10 mouse cellular contexts compared by ENCODE assay signal in the genomic region with DNA sequence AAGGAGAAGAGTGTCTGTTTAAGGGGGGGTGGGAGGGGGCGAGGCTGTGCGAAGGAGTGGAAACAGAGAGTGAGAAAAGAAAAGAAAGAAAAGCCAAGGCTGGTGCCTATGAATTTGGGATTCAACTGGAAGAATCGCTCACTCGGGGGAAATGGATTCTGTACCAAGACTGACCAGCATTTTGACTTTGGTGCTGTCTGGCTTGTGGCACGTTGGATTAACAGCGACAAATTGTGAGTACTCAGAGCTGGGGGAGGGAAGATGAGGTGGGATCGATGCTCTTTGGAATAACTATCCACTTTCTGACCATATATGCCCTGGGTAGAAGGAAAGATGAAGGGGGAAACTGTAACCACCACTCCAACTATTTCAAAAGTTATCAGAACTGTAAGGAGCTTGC. TPM values are rescaled to one million over a fixed set of nuclear protein-coding genes. Genes with fewer than 3 reads are reported as not detected.
DNase-seq lines count a peak whose midpoint lies in the region; ATAC-seq and TF ChIP-seq lines count a peak whose summit lies in the region.
"Had no signal": no experiment of that assay in that cellular context is flagged by ENCODE, and none has a peak within 500 bp of the region (broad histone marks: within the 10 kb centered on the region; RNA-seq: fewer than 3 reads in every experiment).

Gene Cntnap5b (plus strand): TSS at position 152 of the 400 bp plus-strand sequence.

- H3K9ac ChIP-seq in forebrain, embryonic 11.5 days (ENCODE audit: low read length) = no peak within 1 kb of the TSS
- H3K9ac ChIP-seq in hindbrain, postnatal 0 days (replicated peaks; ENCODE audit: low read length) = peak within 1 kb of the TSS; percentile 24; the same call in 1 of the 2 replicates
- peak within 1 kb of the TSS; percentile 48 for H3K9ac ChIP-seq in midbrain, embryonic 14.5 days (replicated peaks; ENCODE audit: low read length)

- no peaks in the 10 kb centered on the region for H3K4me1 ChIP-seq in forebrain, embryonic 11.5 days (replicated peaks; ENCODE audit: control insufficient read depth, insufficient read depth, low read length)
- H3K4me1 ChIP-seq in hindbrain, postnatal 0 days (ENCODE audit: insufficient read depth, low read length) = no peaks in the 10 kb centered on the region
- H3K4me1 ChIP-seq in midbrain, embryonic 14.5 days (ENCODE audit: control insufficient read depth, insufficient read depth, low read length) = no peaks in the 10 kb centered on the region

- no peaks in the 10 kb centered on the region for H3K27me3 ChIP-seq in forebrain, embryonic 11.5 days (ENCODE audit: control insufficient read depth, insufficient read depth, low read length)
- no peaks in the 10 kb centered on the region for H3K27me3 ChIP-seq in hindbrain, postnatal 0 days (ENCODE audit: insufficient read depth, low read length)
- no peaks in the 10 kb centered on the region for H3K27me3 ChIP-seq in midbrain, embryonic 14.5 days (ENCODE audit: control insufficient read depth, insufficient read depth, low read length)

- peak in 1 of 2 experiments; percentile 12 for DNase-seq in layer of hippocampus, adult 18-20 months (ENCODE audit: low spot score in 2 of 2)
- no peak for DNase-seq in layer of hippocampus, adult 11-12 months (ENCODE audit: low spot score)
- DNase-seq in forebrain, embryonic 11.5 days (ENCODE audit: low spot score) = no peak
- DNase-seq in hindbrain, postnatal 0 days (ENCODE audit: low spot score) = no peak
- DNase-seq in midbrain, embryonic 14.5 days = peak; percentile 33
- DNase-seq in urinary bladder, postnatal 4 days (ENCODE audit: low spot score in 2 of 2) = no peak
- DNase-seq in kidney, postnatal 36 days = no peak
- no peak for DNase-seq in adrenal gland, postnatal 4 days (ENCODE audit: low spot score in 2 of 2)

- peak; percentile 19; the same call in 1 of the 2 replicates for ATAC-seq in forebrain, embryonic 11.5 days (replicated peaks; ENCODE audit: low FRiP score)
- ATAC-seq in hindbrain, postnatal 0 days = peak; percentile 53
- ATAC-seq in midbrain, embryonic 14.5 days (ENCODE audit: low FRiP score, low TSS enrichment) = no peak

- WGBS in forebrain, embryonic 11.5 days = 25% methylated on average over 7 of the region's 7 CpGs
- 26% methylated on average over 7 of the region's 7 CpGs for WGBS in hindbrain, postnatal 0 days
- WGBS in midbrain, embryonic 14.5 days = 24% methylated on average over 7 of the region's 7 CpGs

- H3K27ac ChIP-seq in forebrain, embryonic 11.5 days (ENCODE audit: low read depth, low read length) = no peak within 1 kb of the TSS
- no peak within 1 kb of the TSS for H3K27ac ChIP-seq in hindbrain, postnatal 0 days
- H3K27ac ChIP-seq in midbrain, embryonic 14.5 days (replicated peaks; ENCODE audit: low read depth, low read length) = 0 out of 2 replicates have a peak within 1 kb of the TSS, but pooled peaks have one; percentile 20

- peak within 1 kb of the TSS; percentile 14; the same call in 1 of the 2 replicates for H3K4me3 ChIP-seq in forebrain, embryonic 11.5 days (ENCODE audit: low read depth, low read length)
- peak within 1 kb of the TSS; percentile 45 for H3K4me3 ChIP-seq in hindbrain, postnatal 0 days (ENCODE audit: low read length)
- peak within 1 kb of the TSS; percentile 43 for H3K4me3 ChIP-seq in midbrain, embryonic 14.5 days (replicated peaks; ENCODE audit: low read depth, low read length)

- H3K36me3 ChIP-seq in forebrain, embryonic 11.5 days (ENCODE audit: control insufficient read depth, insufficient read depth, low read length) = no peaks in the 10 kb centered on the region
- no peaks in the 10 kb centered on the region for H3K36me3 ChIP-seq in hindbrain, postnatal 0 days (ENCODE audit: insufficient read depth, low read length)
- H3K36me3 ChIP-seq in midbrain, embryonic 14.5 days (ENCODE audit: control insufficient read depth, insufficient read depth, low read length) = no peaks in the 10 kb centered on the region

- H3K4me2 ChIP-seq in forebrain, embryonic 11.5 days (ENCODE audit: low read depth, low read length, severe bottlenecking) = peak within 1 kb of the TSS; percentile 40; the same call in 1 of the 2 replicates
- H3K4me2 ChIP-seq in hindbrain, postnatal 0 days (ENCODE audit: low read depth, low read length) = peak within 1 kb of the TSS; percentile 59
- peak within 1 kb of the TSS; percentile 65 for H3K4me2 ChIP-seq in midbrain, embryonic 14.5 days (ENCODE audit: low read length)

- TF ChIP-seq CTCF in hindbrain, postnatal 0 days (IDR thresholded peaks at IDR 0.05; ENCODE audit: low read depth) = no peak

- H3K9me3 ChIP-seq in forebrain, embryonic 11.5 days (ENCODE audit: control insufficient read depth, low read length) = no peaks in the 10 kb centered on the region
- no peaks in the 10 kb centered on the region for H3K9me3 ChIP-seq in hindbrain, postnatal 0 days (ENCODE audit: low read length)
- H3K9me3 ChIP-seq in midbrain, embryonic 14.5 days (ENCODE audit: control insufficient read depth, low read length) = no peaks in the 10 kb centered on the region

RNA-seq across cellular contexts. Expression of gene Cntnap5b, which starts in this region (rescaled TPM):
- total RNA-seq in layer of hippocampus, adult 18-20 months (2021) = 10 to 100 TPM; 19.5 to 19.6 TPM
- polyA plus RNA-seq in forebrain, embryonic 11.5 days (2014; fragmentation: Nextera tagmentation; extraction: Ambion mirVana) = 0.15 and 0.25 TPM in 2 replicates
- total RNA-seq in hindbrain, postnatal 0 days (2014; rRNA removed) = 16.1 and 16.5 TPM in 2 replicates
- 2.7 and 3.1 TPM in 2 replicates for polyA plus RNA-seq in hindbrain, postnatal 0 days (2015; fragmentation: Nextera tagmentation; extraction: Ambion mirVana)
- 3.7 TPM in 2 replicates for polyA plus RNA-seq in midbrain, embryonic 14.5 days (2014; fragmentation: Nextera tagmentation; extraction: Ambion mirVana)
- total RNA-seq in adrenal gland, postnatal 4 days (2021) = 1 to 10 TPM; 1.8 to 2.2 TPM
- total RNA-seq: granulocyte monocyte progenitor cell, adult 5-6 weeks had no signal
- polyA plus RNA-seq: adrenal gland, adult 2 months had no signal

Comparison
In these comparisons a context has a peak if more than half of its experiments do, and no peak if none do; other contexts are left out.
1. Peak in ATAC-seq, H3K4me3 ChIP-seq and H3K4me2 ChIP-seq in forebrain, embryonic 11.5 days; RNA of the gene not detected or under 1 TPM.